ENCODE assay signal across 17 mouse cellular contexts in genomic region chr1:51315476-51315875, GRCm38 (mm10).
"Had no signal": no experiment of that assay in that cellular context is flagged by ENCODE, and none has a peak within 500 bp of the region (broad histone marks: within the 10 kb centered on the region; RNA-seq: fewer than 3 reads in every experiment).

No protein-coding gene starts in this region.

- H3K4me2 ChIP-seq: lung, embryonic 15.5 days; midbrain, embryonic 13.5 days; midbrain, embryonic 15.5 days; neural tube, embryonic 12.5 days; stomach, embryonic 15.5 days had no signal

- DNase-seq: liver, postnatal 0 days; lung, adult 2 months; lung, postnatal 14 days; lung, postnatal 36 days; right cerebral cortex, postnatal 14 days; thymus, adult 2 months; thymus, postnatal 25 days; thymus, postnatal 4 days had no signal

- H3K9ac ChIP-seq: liver, postnatal 0 days; lung, embryonic 15.5 days; midbrain, embryonic 13.5 days; midbrain, embryonic 15.5 days; neural tube, embryonic 12.5 days; stomach, embryonic 15.5 days had no signal

- ATAC-seq: liver, postnatal 0 days; lung, postnatal 0 days; midbrain, embryonic 13.5 days; midbrain, embryonic 15.5 days had no signal

- H3K27ac ChIP-seq: lung, embryonic 15.5 days; macrophage; midbrain, embryonic 13.5 days; midbrain, embryonic 15.5 days; neural tube, embryonic 12.5 days; stomach, embryonic 15.5 days; stomach, postnatal 0 days had no signal

- H3K36me3 ChIP-seq: lung, embryonic 15.5 days; midbrain, embryonic 13.5 days; midbrain, embryonic 15.5 days; neural tube, embryonic 12.5 days; stomach, embryonic 15.5 days had no signal

- H3K4me1 ChIP-seq: lung, embryonic 15.5 days; midbrain, embryonic 13.5 days; midbrain, embryonic 15.5 days; stomach, embryonic 15.5 days had no signal

- H3K9me3 ChIP-seq: lung, embryonic 15.5 days; megakaryocyte, embryonic 14.5 days; midbrain, embryonic 13.5 days; midbrain, embryonic 15.5 days; neural tube, embryonic 12.5 days; stomach, embryonic 15.5 days had no signal

- H3K4me3 ChIP-seq: lung, embryonic 15.5 days; megakaryocyte, embryonic 14.5 days; midbrain, embryonic 13.5 days; midbrain, embryonic 15.5 days; neural tube, embryonic 12.5 days; stomach, embryonic 15.5 days had no signal

- H3K27me3 ChIP-seq: lung, embryonic 15.5 days; megakaryocyte, embryonic 14.5 days; midbrain, embryonic 13.5 days; midbrain, embryonic 15.5 days; neural tube, embryonic 12.5 days; stomach, embryonic 15.5 days had no signal
